Mouse (Mus musculus) spleen, postnatal 4 days (tissue): ENCODE measurements around the gene Pold1.

Experiments
- DNase-seq, 2 experiments: peaks; one replicate each; pipeline ENCODE4 v3.0.0; 2022; ENCODE audit warnings: low spot score in 2 of 2

The Pold1 gene

DNA sequence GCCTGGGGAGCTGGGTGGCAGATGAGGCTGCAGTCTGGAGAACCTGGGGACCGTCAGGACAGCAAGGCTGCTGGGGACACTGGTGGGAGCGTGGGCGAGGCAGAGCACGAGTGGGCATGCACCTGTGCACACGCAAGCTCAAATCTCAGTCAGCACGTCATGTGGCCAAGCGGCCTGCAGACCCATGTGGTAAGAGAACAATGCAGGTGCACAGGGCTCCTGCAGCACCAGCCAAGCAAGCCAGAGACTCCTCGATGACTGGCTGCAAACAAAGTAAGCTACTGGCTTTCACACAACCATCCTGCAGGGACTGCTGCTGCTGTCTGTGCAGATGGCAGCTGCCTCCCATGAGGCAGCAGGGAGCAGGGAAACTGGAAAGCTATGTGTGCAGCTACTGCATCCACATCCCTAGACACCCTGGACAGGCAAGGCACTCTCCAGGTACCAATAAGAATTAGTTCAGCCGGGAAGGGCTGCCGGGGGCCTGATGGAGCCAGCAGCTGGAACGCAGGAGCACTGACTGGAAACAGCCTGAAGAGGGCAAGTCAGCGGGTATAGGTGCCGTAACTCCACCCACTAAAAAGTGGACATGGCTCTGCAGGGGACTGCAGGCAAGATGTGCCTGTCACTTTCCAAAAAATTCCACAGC lies 61.6 kb downstream of the Pold1 start:
- peak in 1 of 2 experiments; percentile 11 for DNase-seq

DNA sequence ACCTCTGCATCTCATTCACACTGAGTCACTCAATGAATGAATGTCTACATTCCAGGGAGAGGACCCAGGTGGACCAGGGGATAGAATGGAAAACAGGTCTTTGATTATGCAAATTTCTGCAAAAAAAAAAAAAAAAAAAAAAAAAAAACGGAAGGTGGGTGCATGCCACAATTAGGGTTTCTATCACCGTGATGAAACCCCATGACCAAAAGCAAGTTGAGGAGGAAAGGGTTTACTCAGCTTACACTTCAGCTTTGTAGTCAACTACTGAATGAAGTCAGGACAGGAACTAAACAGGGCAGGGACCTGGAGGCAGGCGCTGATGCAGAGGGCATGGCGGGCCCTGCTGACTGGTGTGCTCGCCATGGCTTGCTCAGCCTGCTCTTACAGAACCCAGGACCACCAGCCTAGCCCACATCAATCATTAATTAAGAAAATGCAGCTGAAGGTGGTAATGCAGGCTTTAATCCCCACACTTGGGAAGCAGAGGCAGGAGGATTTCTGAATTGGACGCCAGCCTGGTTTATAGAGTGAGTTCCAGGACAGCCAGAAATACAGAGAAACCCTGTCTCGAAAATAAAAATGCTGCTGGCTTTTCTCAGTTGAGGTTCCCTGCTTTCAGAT lies 63.0 kb downstream of the Pold1 start:
- no peak for DNase-seq

GRCm38 (mm10) chr7:44484841-44485571 lies 63.6 kb downstream of the Pold1 start:
- peak; percentile 78 to 90 for DNase-seq

DNA sequence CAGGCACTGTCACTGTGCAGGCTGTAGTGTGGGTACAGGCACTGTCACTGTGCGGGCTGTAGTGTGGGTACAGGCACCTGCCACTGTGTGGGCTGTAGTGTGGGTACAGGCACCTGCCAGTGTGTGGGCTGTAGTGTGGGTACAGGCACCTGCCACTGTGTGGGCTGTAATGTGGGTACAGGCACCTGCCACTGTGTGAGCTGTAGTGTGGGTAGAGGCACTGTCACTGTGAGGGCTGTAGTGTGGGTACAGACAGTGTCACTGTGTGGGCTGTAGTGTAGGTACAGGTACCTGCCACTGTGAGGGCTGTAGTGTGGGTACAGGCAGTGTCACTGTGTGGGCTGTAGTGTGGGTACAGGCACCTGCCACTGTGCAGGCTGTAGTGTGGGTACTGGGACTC lies 64.5 kb downstream of the Pold1 start:
- no peak for DNase-seq

DNA sequence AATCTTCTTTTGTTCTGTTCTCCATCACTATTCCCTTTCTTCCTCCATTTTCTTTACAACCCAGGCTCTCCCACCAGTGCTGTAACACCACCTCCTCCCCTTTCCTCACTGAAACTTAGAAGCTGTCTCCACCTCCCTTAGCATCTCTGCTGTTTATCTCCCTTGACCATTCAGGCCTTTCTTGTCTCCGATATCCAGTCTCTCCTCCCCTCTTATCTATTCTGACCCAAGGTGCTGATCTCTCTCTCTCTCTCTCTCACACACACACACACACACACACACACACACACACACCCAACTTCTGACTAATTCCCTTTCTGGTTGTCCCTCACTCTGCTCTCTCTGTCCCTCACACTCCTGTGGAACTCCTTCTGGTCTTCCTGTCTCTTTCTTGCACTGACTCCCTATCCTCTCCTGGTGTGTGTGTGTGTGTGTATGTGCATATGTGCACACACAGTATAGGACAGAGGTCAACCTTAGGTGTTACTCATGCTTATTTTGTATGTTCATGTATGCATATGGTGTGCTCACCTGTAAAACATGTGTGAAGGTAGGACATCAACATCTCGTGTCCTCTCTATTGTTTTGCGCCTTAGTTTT lies 65.7 kb downstream of the Pold1 start:
- no peak for DNase-seq
